Mouse (Mus musculus) MEL (cell line): ENCODE measurements around the gene Tmem230. TPM values are rescaled to one million over a fixed set of nuclear protein-coding genes. Genes with fewer than 3 reads are reported as not detected.
"Not testable (repeated sequence)": the region's sequence is repeated elsewhere in the genome, so short reads cannot be mapped to it uniquely, and the experiment has no call there.

Experiments
- DNase-seq: peaks from one replicate; pipeline ENCODE4 v3.0.0; 2011; ENCODE audit warnings: low read depth, low spot score
- H3K27ac ChIP-seq: 2 replicates; pipeline ENCODE4 v1.5.1; 2012; ENCODE audit warnings: low read depth, mild to moderate bottlenecking, control low read depth, low read length, moderate library complexity; ENCODE audit not compliant: control insufficient read depth
- H3K27me3 ChIP-seq, 2 experiments: fragments of 150-350 bp in 1 of 2; sonication (generic) in 1 of 2; 2 replicates each; pipeline ENCODE4 v1.6.1; 2012; ENCODE audit warnings: low read length in 2 of 2, mild to moderate bottlenecking in 2 of 2, improper control_type of control experiment in 1 of 2, moderate library complexity in 1 of 2; ENCODE audit not compliant: insufficient read depth in 2 of 2, control insufficient read depth in 1 of 2
- H3K36me3 ChIP-seq, 2 experiments: 2 replicates each; pipeline ENCODE4 v1.6.1; 2012 to 2014; ENCODE audit warnings: low read length in 2 of 2, improper control_type of control experiment in 1 of 2, inconsistent platforms in 1 of 2, mild to moderate bottlenecking in 1 of 2; ENCODE audit not compliant: insufficient read depth in 2 of 2, control insufficient read depth in 1 of 2
- H3K4me1 ChIP-seq, 2 experiments: fragments of 150-350 bp in 1 of 2; sonication (generic) in 1 of 2; 2 replicates each; pipeline ENCODE4 v1.6.1; 2012; ENCODE audit warnings: low read length in 2 of 2, improper control_type of control experiment in 1 of 2, mild to moderate bottlenecking in 1 of 2; ENCODE audit not compliant: insufficient read depth in 2 of 2, control insufficient read depth in 1 of 2
- H3K4me3 ChIP-seq, 2 experiments: fragments of 150-350 bp in 1 of 2; sonication (generic) in 1 of 2; 2 replicates each; pipeline ENCODE4 v1.5.1; 2012; ENCODE audit warnings: low read depth in 2 of 2, low read length in 2 of 2, mild to moderate bottlenecking in 2 of 2, moderate library complexity in 2 of 2, control low read depth in 1 of 2, improper control_type of control experiment in 1 of 2; ENCODE audit not compliant: control insufficient read depth in 1 of 2, insufficient read depth in 1 of 2
- H3K79me2 ChIP-seq: 2 replicates; pipeline ENCODE4 v1.6.1; 2012; ENCODE audit warnings: mild to moderate bottlenecking, low read length, moderate library complexity; ENCODE audit not compliant: control insufficient read depth, poor library complexity, insufficient read depth
- H3K9ac ChIP-seq: 2 replicates; pipeline ENCODE4 v1.6.1; 2012; ENCODE audit warnings: low read depth, mild to moderate bottlenecking, control low read depth, low read length, moderate library complexity; ENCODE audit not compliant: control insufficient read depth, poor library complexity, severe bottlenecking
- H3K9me3 ChIP-seq: fragments of 150-350 bp; sonication (generic); replicated peaks from 2 replicates; pipeline ENCODE4 v1.6.1; 2012; ENCODE audit warnings: mild to moderate bottlenecking, low read length, improper control_type of control experiment, moderate library complexity; ENCODE audit not compliant: insufficient read depth
- CHD1 ChIP-seq: IDR thresholded peaks from 2 replicates; pipeline ENCODE4 v1.6.1; 2012; ENCODE audit warnings: low read depth, mild to moderate bottlenecking, inconsistent platforms, low read length, improper control_type of control experiment
- EP300 ChIP-seq, 2 experiments: IDR thresholded peaks; 2 replicates each; pipeline ENCODE4 v1.6.1; 2011; ENCODE audit warnings: improper control_type of control experiment in 2 of 2, low read length in 2 of 2, low read depth in 1 of 2, mild to moderate bottlenecking in 1 of 2
- GATA1 ChIP-seq: IDR thresholded peaks from 2 replicates; pipeline ENCODE4 v1.6.1; 2011; ENCODE audit warnings: low read depth, low read length, improper control_type of control experiment
- SIN3A ChIP-seq: IDR thresholded peaks from 2 replicates; pipeline ENCODE4 v1.6.1; 2012; ENCODE audit warnings: low read length, improper control_type of control experiment, inconsistent platforms
- TBP ChIP-seq: IDR thresholded peaks from 2 replicates; pipeline ENCODE4 v1.8.0; 2011; ENCODE audit warnings: low read depth, low read length, improper control_type of control experiment
- USF1 ChIP-seq: IDR thresholded peaks from 2 replicates; pipeline ENCODE4 v1.6.1; 2014; ENCODE audit warnings: low read depth, mild to moderate bottlenecking, inconsistent platforms, low read length, improper control_type of control experiment, moderate library complexity
- polyA plus RNA-seq, 2 experiments: library from polyadenylated mRNA; stranded (reverse) in 1 of 2; unstranded in 1 of 2; fragments of >175 nt in 1 of 2; fragments of >200 nt in 1 of 2; gene quantifications; 2 replicates each; pipeline versions ENCODE4 v1.2.1 to v1.2.4; 2012; ENCODE audit warnings: low replicate concordance in 2 of 2, low read depth in 1 of 2; ENCODE audit not compliant: insufficient read length in 2 of 2, insufficient read depth in 1 of 2, missing spikeins in 1 of 2
- total RNA-seq: library from RNA; depleted of rRNA; stranded (reverse); fragments of 300-350 nt; gene quantifications from 2 replicates; pipeline ENCODE4 v1.2.3, GENCODE M21; 2012

Tmem230 gene
- total and polyA plus RNA-seq, 3 experiments, result 9.1 to 21.5 TPM; not detected in 1

- Histone ChIP-seq H3K4me1 (peaks cover 11 to 26% of the 10 kb centered on the region in 2 experiments), H3K36me3 (peaks cover 0 to 25% of the 10 kb centered on the region in 2 experiments; a peak in 3 of 4 replicates)
- H3K79me2 ChIP-seq, H3K9me3 ChIP-seq, H3K4me3 ChIP-seq, H3K27me3 ChIP-seq: not testable (repeated sequence)
- 0 out of 2 replicates have a peak, but pooled peaks have one; percentile 21 for TF ChIP-seq SIN3A
- 0 out of 4 replicates have a peak, but pooled peaks have one; percentile 18 to 21 for TF ChIP-seq EP300 (IDR thresholded peaks at IDR 0.05; ENCODE audit: low read depth in 1 of 2, low read length in 2 of 2)
- peak; percentile 52; the same call in 1 of the 2 replicates for TF ChIP-seq GATA1
- 0 out of 2 replicates have a peak, but pooled peaks have one; percentile 15 for TF ChIP-seq TBP
- TF ChIP-seq, all 39 proteins: peak for 4; not testable (repeated sequence) for 35
- not testable (repeated sequence) for H3K9ac ChIP-seq, H3K27ac ChIP-seq
- peak; percentile 46 for DNase-seq
These were observed 41.6 kb upstream of the Tmem230 start for GRCm38 (mm10) chr2:132289213-132289612.

GRCm38 (mm10) chr2:132286376-132287076 lies 38.9 kb upstream of the Tmem230 start:
- no peak for DNase-seq
- H3K9ac ChIP-seq, result no peak overlapping the region

DNA sequence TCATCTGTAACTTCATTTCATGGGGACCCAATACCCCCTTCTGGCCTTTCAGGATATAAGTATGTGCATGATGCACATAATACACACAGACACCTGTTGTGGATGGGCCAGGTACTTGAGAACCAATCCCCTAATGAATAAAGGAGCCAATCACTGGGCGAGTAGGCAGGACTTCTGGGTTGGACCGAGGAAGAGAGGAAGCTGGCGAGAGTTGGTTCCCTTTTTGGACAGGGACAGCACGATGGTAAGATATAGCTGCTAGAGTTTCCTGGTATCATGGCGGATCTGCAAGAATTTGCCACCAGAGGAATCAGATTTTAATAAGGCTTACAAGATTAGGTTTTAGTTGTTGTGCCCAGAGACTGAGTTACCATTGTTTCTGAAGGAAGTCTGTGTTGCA lies 38.1 kb upstream of the Tmem230 start:
- not testable (repeated sequence) for H3K79me2 ChIP-seq, H3K9ac ChIP-seq, H3K27me3 ChIP-seq, H3K4me3 ChIP-seq, DNase-seq, H3K9me3 ChIP-seq, H3K27ac ChIP-seq
- peaks cover 0 to 15% of the 10 kb centered on the region in 2 experiments; a peak in 2 of 4 replicates for H3K36me3 ChIP-seq
- peaks cover 0 to 10% of the 10 kb centered on the region in 2 experiments; a peak in 2 of 4 replicates for H3K4me1 ChIP-seq

More at GRCm38 (mm10) chr2:132286376-132287076, 38.9 kb upstream of the Tmem230 start:
- no peak overlapping the region for H3K4me3 ChIP-seq
- no peak for TF ChIP-seq CHD1
- peak; percentile 49; the same call in 1 of the 2 replicates for TF ChIP-seq USF1
- H3K27me3 ChIP-seq, result no peaks in the 10 kb centered on the region
- H3K9me3 ChIP-seq, result no peaks in the 10 kb centered on the region
- no peak overlapping the region for H3K27ac ChIP-seq
- H3K4me1 ChIP-seq, result peaks cover 0 to 13% of the 10 kb centered on the region in 2 experiments; a peak in 2 of 4 replicates
- peaks cover 0 to 17% of the 10 kb centered on the region in 2 experiments; a peak in 2 of 4 replicates for H3K36me3 ChIP-seq
- H3K79me2 ChIP-seq, result 0 out of 2 replicates have a peak, but pooled peaks cover 1% of the 10 kb centered on the region
